Mouse (Mus musculus) 3T3-L1 (cell line): ENCODE data around the gene Sin3a.

Source experiments
- DNase-seq: peaks from one replicate; pipeline ENCODE4 v3.0.0-alpha.2; 2015; ENCODE audit warnings: low read depth, low spot score

Gene Sin3a

GRCm38 (mm10) chr9:57137777-57138176, 65.9 kb downstream of the Sin3a start:
- DNase-seq = no peak

GRCm38 (mm10) chr9:57138507-57138906, 66.7 kb downstream of the Sin3a start:
- no peak for DNase-seq

DNA sequence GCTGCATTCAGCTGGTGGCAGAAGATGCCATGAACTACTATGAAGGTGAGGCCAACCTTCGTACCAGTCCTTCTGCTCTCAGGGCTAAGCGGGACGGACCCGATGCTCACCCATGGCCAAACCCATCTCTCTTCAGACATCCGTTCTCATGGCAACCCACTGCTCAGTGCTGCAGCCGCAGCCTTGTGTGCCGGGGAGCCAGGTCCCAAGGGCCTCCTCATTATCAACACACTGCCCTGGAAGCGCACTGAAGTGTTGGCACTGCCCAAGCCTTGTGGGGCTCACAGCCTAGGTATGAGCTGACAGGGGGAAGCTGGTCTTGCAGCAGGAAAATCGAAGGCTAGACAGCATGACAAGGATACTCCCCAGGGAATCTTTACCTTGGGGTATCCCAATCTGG, 67.3 kb downstream of the Sin3a start:
- DNase-seq = no peak

DNA sequence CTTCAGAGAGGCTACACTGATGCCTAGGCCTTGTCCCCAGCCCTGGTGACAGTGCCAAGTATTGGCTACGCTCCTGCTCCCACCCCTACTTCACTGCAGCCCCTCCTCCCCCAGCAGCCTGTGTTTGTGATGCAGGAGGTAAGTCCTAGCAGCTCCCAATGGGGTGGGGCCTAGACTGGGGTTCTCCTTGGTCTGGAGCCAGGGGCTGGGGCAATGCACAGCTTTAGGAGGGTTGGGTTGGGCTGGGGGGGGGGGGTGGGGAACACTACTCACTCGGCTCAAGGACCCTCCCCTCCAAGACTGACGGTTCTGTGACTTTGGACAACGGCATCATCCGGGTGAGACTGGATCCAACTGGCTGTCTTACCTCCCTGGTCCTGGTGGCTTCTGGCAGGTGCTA, 67.7 kb downstream of the Sin3a start:
- no peak for DNase-seq

DNA sequence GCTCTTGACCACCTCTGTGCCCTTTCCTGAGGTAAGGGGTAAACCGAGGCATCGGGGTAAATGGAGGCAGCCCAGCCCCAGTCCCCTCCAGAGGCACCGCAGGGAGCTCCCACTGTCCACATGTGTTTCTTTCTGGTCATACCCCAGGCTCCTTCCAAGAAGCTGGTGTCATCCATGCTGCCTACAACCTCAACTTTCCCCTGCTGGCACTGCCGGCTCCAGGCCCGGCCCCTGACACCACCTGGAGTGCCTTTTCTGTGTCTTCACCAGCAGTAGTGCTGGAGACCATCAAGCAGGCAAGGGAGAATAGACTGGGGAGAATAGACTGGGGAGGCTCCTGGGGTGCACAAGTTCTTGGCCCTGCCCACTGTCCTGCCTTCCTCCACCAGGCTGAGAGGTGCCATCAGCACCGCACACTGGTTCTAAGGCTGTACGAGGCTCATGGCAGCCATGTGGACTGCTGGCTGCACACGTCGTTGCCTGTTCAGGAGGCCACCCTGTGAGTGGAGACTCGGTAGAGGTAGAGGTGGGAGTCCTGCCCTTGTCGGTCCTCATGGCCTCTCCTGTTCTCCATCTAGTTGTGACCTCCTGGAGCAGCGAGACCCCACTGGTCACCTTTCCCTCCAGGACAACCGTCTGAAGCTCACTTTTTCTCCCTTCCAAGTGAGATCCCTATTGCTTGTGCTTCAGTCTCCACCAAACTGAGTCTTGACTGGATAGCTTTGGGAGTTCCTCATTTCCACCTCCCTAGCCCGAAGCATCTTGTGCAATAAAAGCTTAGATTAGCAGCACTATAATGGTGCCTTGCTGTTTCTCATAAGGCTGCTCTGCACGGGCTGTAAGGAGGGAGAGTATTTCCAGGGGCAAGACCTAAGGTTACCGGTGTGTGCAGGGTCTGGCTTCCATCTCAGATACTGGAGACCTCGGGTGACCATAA, 69.8 kb downstream of the Sin3a start:
- DNase-seq = no peak

DNA sequence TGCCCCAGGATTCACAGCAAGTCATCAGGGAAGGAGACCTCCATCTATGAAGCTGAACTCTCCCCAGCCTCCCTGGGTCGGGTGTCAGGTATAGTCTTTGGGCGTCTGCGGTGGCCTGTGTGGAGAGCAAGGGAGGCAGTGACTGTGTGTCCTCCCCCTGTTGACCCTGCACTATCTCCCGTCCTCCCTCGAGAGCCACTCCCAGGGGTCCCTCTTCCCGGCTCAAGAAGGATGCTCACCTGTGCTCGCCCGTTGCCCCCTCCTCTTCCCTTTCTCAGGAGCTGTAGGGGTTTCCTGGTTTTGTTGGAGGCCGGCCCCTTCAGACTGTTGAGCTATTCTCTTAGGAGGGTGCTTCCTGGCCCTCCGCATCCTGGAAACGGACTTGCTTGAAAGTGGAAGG, 71.4 kb downstream of the Sin3a start:
- no peak for DNase-seq

DNA sequence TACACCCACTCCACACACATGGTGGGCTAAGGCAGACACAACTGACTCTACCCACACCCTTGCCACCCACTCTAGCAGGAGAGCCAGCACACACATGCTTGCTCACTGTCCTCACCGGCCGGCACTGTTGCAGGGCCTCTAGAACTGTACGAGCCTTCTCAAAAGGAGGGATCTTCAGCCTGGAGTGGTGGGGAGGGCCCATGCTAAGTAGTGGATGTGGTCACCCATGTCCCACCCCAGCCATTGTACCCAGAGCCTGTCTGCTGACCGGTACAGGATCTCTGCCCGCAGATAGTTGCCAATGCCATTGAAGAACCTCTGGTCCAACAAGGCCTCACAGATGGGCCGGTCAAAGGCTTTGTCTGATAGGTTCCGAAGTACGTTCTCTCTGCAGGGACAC, 73.0 kb downstream of the Sin3a start:
- no peak for DNase-seq

DNA sequence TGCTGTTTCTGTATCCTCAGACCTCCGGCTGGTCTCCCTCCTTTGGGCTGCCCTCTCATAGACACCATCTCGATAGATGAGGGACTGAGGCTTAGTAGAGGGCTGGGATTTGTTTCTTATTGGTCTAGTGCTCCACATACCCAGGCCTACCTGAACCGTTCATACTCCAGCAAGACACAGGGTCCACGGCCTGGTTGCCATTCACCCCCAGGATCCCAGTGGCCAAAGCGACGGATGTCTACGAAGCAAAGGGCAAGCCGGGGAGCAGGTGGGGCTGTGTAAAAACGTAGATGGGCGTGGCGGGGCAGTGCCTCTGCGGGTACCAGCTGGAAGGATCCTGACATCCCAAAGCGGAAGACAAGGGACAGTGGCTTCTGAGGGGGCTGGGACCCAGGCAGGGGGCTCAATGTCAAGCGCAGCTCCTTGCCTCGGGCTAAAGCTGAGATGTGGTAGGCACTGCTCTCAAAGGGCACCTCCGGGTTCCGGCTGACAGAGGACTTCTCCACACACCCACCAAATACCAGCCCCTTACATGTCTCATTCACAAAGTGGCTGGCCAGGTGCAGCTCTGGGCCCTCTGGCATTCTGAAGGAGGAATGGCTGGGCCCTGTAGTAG, 74.7 kb downstream of the Sin3a start:
- DNase-seq = no peak

GRCm38 (mm10) chr9:57147205-57148143, 75.6 kb downstream of the Sin3a start:
- DNase-seq = peak; percentile 35

DNA sequence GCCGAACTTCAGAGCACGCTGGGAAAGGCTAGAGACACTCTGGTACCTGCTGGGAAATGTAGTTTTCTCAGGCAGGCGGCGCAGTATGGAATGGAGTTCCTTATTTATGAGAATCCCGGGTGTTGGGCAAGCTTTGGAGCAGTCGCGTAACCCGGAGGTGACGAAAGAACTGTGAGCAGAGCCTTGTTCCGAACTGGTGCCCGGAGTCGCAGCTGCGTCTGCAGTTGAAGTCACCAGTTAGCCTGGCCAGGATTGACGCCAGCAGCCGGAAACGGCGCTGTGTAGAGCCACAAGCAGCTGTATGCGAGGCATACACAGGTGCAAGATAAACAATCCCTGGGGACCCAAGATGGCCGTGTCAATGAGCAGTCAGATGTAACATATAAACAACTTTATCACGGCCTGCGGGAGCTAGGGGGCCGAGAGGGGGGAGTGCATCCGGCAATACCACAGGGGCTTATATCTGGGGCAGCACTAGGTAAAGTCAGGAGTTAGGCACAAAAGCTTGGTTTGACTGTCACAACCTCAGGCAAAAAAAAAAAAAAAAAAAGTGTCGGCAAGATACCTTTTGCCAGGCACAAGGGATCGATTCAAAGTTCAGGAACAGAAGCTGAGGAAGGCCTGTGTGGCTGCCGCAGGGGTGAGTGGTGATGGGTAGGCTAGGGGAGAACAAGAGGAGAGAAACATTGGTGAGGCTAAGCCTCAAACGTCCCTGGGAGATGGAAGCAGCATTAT, 76.5 kb downstream of the Sin3a start, which contains the start of gene Neil1:
TSS of gene Neil1 (minus strand) at position 162 of the 735 bp plus-strand sequence.
- DNase-seq = peak; percentile 93

GRCm38 (mm10) chr9:57149021-57149420, 77.2 kb downstream of the Sin3a start:
- DNase-seq = no peak

DNA sequence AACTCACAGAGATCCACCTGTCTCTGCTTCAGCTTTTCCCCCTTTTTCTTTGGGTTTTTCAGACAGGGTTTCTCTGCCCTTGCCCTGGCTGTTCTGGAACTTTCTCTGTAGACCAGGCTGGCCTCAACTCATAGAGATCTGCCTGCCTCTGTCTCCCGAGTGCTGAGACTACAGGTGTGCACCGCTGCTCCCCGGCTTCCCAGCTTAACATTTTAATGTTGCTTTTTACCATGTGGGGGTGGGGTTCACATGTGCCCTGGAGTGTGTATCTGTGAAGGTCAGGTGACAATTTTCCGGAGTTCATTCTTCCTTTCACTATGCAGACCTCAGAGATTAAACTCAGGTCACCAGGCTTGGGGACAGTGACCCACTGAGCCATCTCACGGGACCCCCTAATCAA, 78.4 kb downstream of the Sin3a start:
- no peak for DNase-seq

DNA sequence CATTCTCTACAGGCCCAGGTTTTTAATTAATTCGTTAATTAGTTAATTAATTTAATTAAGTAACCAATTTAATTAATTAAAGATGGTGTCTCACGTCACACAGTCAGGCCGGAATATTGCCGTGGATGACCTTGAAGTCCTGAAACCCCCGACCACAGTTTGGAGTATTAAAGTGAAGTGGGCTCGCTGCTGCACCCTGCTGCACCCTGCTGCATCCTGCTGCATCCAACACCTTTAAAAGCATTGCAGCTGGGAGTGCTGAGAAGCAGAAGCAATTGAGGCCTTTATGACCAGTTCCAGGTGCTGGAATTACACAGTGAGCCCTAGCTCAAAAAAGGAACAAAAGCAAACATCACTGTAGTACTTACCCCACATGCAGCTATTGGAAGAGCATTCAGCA, 80.5 kb downstream of the Sin3a start:
- peak; percentile 24 for DNase-seq

DNA sequence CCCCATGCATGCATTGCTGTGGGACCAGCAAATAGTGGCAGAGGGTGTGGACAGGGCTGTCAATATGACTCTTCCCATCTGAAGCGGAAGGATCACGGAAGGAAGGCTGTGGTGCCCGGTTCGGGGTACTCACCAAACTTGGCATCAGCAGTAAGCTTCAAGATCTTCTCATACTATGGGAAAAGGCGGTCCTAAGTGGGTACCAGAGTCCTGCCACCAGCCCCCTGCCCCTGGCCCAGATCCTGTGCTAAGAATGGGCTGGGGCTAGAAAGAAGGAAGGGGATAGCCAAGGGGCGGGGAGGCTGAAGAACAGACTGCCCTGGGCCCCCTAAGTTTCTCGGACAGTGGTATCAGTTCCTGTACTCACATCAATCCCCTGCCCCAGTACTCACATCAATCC, 84.5 kb downstream of the Sin3a start:
- no peak for DNase-seq

- DNase-seq = no peak
Measured at GRCm38 (mm10) chr9:57156823-57157222, 85.0 kb downstream of the Sin3a start.

- peak; percentile 19 for DNase-seq
Measured at GRCm38 (mm10) chr9:57157499-57157898, 85.7 kb downstream of the Sin3a start.

GRCm38 (mm10) chr9:57158013-57158470, 86.2 kb downstream of the Sin3a start, which contains the start of gene Commd4:
TSS of gene Commd4 (minus strand) at chr9:57158331.
- peak; percentile 98 for DNase-seq

DNA sequence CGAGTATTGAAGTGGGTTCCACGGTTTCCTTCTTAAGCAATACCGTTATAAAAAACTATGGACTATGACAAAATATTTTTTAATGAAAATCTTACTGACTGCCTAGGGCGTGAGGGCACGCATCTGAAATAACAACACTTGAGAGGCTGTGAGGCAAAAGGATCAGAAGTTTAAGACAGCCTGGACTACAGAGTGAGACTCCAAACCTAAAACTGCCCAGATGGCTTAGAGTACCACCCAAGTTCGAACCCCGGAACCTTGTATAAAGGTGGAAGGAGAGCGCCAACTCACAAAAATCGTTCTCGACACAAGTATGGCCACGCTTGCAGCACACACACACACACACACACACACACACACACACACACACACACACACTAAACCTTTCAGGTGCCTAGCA, 86.7 kb downstream of the Sin3a start:
- no peak for DNase-seq

DNA sequence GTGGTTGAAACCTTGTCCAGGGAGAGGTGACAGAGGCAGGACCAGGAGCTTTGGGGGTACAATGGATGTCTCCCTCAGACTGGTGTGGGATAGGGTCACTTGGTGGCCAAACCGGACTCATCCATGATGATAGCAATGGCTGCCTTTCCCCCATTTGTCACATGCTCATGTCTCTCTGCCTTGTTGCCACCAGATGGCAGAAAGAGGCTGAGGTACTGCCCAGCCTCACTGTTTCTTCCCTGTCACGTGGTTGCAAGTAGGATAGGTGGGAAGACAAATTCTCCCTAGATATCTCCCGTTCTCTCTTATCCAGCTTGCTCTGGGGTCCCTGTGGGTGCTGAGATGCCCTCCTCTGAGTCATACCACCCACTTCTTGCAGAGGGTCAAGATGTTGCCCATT, 90.7 kb downstream of the Sin3a start:
- peak; percentile 86 for DNase-seq

DNA sequence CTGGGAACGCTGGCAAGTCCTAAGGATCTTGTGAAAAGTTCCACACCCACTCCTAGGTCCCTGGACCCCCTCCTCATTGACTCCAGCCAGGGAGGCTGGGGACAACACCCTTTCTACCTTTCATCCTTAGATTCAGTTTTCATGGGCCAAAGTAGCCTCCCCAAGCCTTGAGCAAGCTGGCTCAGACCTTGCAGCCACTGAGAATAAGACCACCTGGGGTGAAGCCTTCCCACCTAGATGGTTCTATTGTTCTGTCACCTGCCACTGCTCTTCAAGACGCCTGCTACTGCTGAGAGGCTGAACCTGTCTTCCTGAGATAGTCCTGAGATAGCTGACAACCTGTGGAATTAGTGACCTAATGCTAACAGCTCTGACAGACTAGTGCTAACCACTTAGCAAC, 91.3 kb downstream of the Sin3a start:
- DNase-seq = no peak

DNA sequence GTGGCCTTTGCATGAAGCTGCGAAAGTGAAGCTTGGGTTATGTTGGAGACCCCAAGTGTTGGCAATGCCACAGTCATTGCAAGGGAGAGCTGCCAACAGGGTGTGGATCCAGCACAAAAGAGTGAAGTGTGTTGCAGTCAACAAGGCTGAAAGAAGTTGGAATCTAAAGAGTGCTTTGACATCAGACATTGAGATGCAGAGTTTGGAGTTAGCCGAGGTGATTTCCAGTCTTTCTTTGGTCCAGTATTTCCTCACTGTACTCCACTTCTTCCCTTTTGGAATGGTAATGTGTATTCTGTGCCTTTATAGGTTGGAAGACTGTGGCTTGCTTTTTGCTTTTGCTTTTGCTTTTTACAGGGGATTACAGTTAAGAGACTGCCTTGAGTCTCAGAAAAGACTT, 94.3 kb downstream of the Sin3a start:
- DNase-seq = no peak
